Mouse (Mus musculus): ENCODE results near the gene Gm21637. TPM values are rescaled to one million over a fixed set of nuclear protein-coding genes. Genes with fewer than 3 reads are reported as not detected.

The Gm21637 gene
- polyA plus RNA-seq (2012; rRNA removed): not detected in 2 replicates

DNA sequence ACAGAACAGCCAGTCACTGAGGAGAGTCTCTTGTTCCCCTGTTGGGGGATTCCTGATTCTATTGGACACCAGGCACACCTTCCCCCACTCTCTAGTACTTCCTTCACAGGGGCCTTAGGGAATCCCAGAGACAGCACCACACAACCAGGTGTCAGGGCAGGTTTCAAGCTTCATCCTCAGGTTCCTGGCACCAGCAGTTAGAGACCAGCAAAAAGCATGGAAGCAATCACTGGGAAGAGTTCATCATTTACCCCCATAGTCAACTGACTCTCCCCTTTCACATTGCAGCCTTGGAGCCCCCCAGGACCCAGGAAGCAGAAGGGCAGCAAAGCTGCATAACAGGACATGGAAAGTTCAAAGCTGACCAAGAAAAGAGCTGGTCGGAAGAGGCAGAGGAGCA is at the start of gene Gm21637:
Gene Gm21637, plus strand, starts transcription at position 301 of the 400 bp plus-strand sequence.

Other genes with a start within 250 kb of the Gm21637 start
- gene Btbd35f25, start 244.9 kb upstream of the Gm21637 start, polyA plus RNA-seq (2012; rRNA removed): not detected in 2 replicates
- gene Btbd35f22, start 85.8 kb downstream of the Gm21637 start, polyA plus RNA-seq (2012; rRNA removed): not detected in 2 replicates